Mouse (Mus musculus): ENCODE results near the gene Lrmda.

Gene Lrmda

GRCm38 (mm10) chr14:22589503-22590215 lies 570.1 kb downstream of the Lrmda start:
- no peak for DNase-seq (ENCODE audit: low spot score)

- DNase-seq (ENCODE audit: low spot score): no peak
These were observed 571.7 kb downstream of the Lrmda start for GRCm38 (mm10) chr14:22591186-22591585.

- no peak for DNase-seq (ENCODE audit: low spot score)
These were observed 578.0 kb downstream of the Lrmda start for GRCm38 (mm10) chr14:22597508-22597907.

- DNase-seq (ENCODE audit: low spot score): no peak
These were observed 579.1 kb downstream of the Lrmda start for GRCm38 (mm10) chr14:22598638-22599037.

DNA sequence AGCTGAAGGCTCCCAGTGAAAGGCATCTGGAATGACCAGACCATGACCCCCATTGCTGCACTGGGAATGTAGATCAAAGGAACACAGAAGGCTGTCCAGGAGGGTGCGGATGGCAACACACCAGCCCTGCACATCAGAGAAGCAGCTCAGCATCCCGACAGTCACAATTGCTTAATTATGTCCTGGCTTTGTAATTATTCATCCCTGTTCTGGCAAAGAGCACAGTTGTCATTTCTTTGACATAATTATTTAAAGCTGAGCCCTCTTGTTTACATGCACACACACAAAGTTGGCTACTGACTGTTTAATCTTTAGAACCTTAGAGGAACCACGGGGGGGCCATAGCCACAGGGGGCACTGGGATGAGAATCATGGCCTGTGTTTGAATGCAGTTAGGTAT lies 580.7 kb downstream of the Lrmda start:
- no peak for DNase-seq (ENCODE audit: low spot score)

DNA sequence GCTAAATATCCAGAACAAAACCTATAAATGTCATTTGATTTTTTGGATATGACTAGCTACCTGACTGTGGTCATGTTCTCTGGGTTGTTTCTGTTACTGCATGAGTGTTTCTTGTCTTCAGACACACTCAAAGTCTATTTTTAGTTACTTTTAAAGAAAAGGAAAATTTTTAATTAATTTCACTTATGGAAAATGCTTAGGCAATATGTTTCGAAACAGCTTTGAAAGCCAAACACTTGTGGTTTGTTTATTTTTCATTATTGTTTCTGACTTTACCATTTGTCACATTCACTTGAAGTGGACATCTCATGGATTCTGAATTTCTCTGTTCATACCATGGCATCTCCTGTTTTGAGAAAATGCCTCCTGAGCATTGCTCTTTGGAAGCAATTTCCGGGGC lies 582.8 kb downstream of the Lrmda start:
- DNase-seq (ENCODE audit: low spot score): no peak

GRCm38 (mm10) chr14:22608599-22608998 lies 589.1 kb downstream of the Lrmda start:
- DNase-seq (ENCODE audit: low spot score): no peak

GRCm38 (mm10) chr14:22609261-22610245 lies 590.0 kb downstream of the Lrmda start:
- no peak for DNase-seq (ENCODE audit: low spot score)

DNA sequence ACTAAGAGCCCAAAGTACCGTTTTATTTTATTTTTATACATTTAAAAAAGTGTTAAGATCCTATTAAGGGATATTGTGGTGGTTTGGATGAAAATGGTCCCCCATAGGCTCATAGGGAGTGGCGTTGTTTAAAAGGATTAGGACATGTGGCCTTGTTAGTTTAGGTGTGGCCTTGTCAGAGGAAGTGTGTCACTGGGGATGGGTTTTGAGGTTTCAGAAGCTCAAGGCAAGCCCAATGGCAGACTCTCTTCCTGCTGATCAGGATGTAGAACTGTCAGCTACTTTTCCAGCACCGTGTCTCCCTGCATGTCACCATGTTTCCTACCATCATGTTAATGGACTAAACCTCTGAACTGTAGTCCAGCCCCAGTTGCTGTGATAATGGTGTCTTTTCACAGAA lies 591.5 kb downstream of the Lrmda start:
- DNase-seq (ENCODE audit: low spot score): no peak

GRCm38 (mm10) chr14:22620191-22620590 lies 600.7 kb downstream of the Lrmda start:
- DNase-seq (ENCODE audit: low spot score): no peak

- DNase-seq (ENCODE audit: low spot score): no peak
These were observed 602.4 kb downstream of the Lrmda start for GRCm38 (mm10) chr14:22621941-22622340.

DNA sequence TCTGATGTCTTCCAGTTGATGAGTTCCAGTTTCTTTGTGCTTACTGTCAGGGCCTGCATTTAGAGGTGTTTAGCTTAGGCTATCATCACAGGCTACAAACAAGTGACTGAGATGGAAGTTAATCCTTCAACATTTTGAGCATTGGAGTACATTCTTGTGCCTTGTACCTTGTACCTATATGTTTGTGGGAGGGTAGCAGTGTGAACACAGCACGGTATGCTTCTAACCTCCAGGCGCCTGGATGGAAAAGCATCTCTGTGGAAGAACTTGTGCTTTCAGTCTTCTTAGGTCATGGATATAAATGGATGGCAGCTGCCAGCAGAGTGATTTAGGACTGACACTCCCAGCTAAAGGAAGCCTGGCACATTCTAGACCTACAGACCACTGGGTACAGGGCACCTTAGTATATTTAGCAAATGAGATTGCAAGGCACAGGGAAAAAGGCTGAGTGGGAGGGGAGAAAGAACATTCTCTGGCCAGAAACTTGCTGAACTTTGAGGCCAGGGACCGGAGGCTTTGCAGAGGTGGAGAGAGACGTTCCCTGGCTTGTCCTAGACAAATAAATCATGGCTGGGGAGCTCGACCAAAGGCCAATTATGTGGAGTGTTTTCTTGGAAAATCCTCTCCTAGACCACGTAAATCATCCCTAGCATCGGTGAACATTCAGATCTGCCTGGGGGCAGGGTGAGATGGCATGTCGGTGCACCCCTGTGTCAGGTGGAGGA lies 607.8 kb downstream of the Lrmda start:
- no peak for DNase-seq (ENCODE audit: low spot score)

DNA sequence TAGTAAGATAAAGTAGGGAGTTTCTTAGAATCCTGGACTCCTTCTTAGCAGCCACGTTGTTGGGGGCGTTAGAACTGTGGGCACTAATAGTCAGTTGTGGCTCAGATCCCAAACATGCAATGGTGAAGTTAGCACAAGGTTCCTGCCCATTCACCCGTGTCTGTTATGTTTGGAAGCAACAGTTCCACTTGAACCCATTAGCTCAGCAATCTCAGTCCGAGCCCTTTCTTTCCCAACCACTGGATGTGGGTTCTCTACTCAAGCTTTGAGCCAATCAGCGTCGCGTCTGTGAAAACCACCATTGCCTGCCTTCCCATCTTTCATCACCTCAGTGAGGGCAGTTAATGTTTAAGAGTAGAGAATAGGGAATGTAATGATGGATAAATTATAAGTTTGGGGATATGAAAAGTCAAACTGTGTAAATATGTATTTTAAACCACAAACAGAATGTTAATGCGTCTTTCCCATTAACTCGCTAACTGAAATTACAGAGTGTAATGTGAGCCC lies 610.9 kb downstream of the Lrmda start:
- DNase-seq (ENCODE audit: low spot score): no peak

DNA sequence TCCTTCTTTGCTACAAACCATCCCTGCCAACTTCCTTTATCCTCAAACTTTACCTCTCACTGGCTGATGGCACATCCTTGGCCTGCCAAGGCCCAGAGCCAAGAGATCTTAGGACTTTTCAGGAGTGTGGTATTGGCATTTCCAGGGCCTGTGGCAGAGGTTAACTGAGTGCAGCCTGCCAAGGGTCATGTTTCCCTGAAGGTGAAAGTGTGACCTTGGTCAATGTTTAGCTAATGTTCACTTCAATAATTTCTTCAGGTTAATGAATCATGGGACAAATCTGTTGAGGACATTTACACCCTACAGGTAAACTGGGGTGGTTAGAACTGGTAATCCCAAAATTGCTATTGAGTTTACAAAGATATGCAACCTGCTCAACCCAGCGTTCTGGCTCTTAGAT lies 614.1 kb downstream of the Lrmda start:
- no peak for DNase-seq (ENCODE audit: low spot score)

GRCm38 (mm10) chr14:22643494-22643893 lies 624.0 kb downstream of the Lrmda start:
- no peak for DNase-seq (ENCODE audit: low spot score)

DNA sequence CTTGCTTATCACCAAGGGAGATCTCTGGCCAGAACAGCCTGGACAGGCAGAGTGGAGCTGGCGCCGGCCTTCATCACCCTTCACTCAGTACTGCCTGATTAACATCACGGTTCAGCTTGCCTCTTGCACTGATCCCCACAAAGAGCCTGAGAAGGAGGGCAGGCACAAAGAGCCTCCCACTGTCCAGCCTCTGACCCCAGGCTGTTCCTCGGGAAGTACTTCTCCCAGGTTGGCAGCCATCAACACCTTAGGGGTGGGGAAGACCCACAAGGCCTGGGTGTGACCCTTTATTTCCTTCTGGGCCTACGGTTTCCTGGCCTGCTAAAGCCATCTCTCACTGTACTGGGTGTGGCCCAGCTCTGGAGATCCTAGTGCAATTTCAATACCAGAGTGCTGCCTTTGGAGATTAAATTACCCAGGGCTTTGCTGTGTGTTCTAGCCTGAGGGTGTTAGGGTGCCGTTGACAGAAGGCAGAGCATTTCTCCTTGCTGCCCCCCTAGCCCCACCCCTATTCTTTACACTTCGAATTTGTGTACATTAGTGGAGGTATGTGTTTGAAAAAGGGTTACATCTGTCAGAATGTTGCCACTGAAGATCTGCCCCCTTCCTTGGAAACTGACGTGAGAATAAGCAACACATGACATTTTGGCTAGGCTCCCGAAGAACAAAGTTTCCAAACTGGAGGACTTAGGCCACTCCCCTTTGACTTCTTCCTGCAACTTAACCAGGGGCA lies 628.5 kb downstream of the Lrmda start:
- no peak for DNase-seq (ENCODE audit: low spot score)

DNA sequence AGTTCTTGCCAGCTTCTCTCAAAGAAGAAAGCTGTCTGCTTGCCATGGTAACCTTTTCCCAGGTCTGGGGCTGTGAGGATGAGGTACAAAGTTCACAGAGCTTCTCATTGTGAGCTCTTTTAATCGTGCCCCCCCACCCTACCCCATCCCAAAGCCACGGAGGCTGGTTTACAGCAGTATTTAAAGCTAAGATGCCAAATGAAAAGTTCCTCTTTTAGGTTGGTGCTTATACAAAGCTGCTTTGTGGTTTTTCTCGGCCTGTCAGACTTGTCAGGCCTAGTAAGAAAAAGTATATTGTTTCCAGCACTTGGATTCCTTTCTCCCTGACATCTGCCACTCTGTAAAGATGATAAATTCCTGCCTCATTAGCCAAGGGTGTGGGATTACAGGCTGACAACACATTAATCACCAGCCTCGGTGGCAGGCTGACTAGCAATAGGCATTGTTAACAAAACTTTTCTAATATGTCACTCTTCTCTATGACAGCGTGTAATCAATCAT lies 629.9 kb downstream of the Lrmda start:
- DNase-seq (ENCODE audit: low spot score): no peak

DNA sequence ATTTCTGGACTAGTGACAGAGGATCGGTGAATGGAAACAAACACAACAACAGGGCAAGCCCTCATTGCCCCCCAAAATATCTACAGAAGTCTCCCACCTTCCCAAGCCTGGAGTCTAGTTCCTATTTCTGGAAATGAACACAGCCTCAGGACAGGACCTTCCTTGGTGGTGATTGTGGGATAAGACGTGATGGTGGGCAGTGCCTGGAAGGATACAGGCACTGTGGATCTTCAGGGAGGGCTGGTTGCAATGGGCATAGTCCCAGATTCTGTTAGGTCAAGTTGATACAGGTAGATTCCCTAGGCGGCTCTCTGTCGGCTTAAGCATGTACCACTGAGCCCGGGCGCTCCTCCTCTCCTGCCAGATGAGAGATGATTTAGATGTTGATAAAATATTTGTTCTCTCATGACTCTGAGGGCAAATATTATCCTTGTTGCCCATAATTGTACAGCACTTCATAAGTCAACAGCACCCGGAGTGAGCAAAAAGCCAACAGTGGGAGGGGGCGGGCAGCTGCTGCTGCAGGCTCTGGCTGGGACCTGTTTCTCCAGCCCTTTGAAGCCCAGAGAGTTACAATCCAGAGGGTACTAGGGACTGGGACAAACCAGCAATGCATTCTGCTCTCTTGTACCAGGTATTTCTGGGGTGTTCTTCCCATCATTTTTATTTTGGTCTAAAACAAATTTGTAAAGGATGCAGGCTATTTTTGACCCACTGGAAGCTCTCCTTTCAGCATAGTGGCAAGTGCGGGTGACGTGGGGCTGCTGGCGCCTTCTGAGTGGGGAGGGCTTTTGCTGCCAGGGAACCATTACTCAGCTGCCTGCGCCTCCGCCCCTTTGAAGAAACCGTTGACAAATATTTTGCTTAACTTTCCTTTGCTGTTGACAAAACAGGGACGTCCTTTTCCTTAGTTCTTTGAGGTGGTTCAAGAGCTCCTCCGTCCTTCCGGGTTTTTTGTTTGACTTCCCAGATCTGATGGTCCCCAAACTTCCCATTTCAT lies 630.8 kb downstream of the Lrmda start:
- DNase-seq (ENCODE audit: low spot score): no peak

DNA sequence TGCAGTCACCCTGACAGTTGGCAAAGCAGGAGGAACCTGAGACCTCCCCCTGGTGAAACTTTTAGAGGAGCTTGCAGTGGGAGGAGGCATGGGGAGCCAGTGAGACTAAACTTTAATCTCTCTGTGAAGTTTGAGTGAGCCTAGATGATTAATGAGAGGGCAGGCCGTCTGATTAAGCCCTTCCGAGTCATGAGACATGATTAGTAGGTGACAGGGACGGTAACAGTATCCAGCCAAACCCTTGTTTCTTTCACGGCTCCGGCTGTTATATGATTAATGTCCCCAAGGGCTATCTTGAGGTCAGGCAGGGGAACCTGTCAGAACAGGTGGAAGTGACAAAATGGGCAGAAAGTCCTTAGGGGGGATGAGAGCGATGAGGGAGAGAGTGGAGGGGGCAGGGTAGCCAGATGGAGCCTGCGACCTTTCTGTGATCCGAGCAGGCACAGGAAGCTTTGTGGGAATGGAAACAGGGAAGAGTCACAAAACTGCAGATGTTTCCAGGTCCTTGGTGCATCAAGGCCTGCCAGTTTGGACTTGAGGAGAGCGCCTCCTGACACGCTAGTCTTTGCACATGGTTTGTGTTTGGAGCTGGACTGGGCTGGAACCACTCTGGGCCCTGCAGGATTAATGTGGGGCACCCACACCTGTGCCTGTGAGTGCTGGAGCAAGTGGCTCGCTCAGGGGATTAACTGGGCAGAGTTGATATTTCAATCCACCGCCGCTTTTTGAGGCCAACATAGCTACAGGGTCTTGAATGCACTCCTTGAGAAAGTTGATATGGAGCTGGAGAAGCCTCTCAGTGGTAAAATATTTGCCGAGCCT lies 631.8 kb downstream of the Lrmda start:
- DNase-seq (ENCODE audit: low spot score): no peak

Data from spleen, adult 12 weeks (tissue).